Mouse (Mus musculus): ENCODE data around the gene Galnt14. TPM values are rescaled to one million over a fixed set of nuclear protein-coding genes. Genes with fewer than 3 reads are reported as not detected.

The Galnt14 gene
- 1.8 and 3.8 TPM in 2 replicates for polyA plus RNA-seq (2016; fragmentation: Nextera tagmentation; extraction: Ambion mirVana)

DNA sequence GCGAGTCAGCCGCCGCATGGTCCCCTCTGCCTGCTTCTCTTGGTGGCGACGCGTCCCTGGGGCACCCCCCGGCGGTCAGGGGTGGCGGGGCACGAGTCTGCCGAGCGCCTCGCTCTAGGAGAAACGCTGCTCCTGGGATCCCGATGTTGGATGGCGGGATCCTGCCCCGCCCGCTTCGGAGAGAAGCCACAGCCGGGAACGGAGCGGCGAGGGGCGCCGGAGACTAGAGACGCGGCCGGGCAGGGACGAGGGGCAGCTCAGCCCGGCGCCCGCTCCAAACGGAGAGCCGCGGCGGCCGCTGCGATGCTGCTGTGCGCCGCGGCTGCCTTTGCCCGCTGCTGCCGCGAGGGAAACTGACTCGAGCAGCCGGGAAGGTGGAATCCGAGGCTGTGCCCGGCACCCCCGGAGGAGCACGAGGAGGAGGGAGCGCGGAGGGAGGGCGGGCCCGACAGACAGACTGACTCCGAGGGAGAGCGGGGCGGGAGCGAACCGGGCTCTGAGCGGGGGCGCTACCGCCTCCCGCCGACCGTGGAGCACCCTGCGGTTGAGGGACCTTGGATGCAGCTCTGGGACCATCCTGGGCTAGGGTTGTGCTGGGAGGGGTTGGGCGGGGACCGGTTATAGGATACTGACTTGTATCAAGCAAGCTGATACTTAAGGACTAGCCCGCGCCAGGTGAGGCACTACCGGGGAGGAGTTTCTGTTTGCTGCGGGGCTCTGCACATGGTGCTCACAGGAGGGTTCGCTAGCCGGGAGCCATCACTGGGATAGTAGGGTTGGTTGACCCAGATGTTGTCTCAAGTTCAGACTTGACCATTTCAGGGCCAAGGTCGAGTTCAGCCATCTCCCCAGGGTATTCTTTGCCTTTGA is at the start of gene Galnt14:
TSS of gene Galnt14 (minus strand) at position 412 of the 870 bp plus-strand sequence.
- DNase-seq (ENCODE audit: low spot score) = peak; percentile 72
- WGBS = under 1% methylated on average over 74 of the region's 75 CpGs
- peak within 1 kb of the TSS; percentile 68 for H3K4me3 ChIP-seq
- peaks cover 35% of the 10 kb centered on the region for H3K4me1 ChIP-seq
- peaks cover 61% of the 10 kb centered on the region for H3K27me3 ChIP-seq (ENCODE audit: low read depth, poor library complexity, severe bottlenecking)
- H3K27ac ChIP-seq (replicated peaks) = peak within 1 kb of the TSS; percentile 76
- no peaks in the 10 kb centered on the region for H3K9me3 ChIP-seq (replicated peaks)
- H3K36me3 ChIP-seq = no peaks in the 10 kb centered on the region

DNA sequence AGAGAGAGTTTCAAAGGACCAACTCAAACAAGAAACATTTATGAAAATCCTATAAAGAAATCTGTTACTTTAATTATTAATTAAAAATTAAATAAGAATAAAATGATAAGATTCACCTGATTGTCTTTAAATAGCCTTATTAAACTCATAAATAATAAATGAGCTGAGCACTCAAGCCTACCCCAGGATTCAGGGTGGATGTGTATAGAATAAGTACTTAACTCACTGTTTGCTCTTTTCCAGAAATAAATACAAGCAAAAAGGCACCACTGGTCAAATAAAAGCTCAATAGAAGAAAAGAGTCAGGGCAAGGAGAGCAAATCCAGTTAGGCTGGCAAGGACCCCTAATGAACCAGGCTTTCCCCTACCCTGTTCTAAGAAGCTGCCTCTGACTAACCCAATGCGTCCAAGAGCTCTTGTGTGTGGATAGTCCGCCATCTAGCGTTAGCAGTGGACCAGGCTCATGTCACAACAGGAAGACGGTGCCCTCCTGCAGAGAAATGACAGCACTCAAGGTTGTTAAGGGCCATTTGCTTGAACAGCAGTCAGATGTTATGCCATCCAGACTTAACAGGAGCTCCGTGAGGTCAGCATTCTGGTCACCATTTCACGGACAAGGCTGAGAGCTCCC is 33.5 kb upstream of the Galnt14 start:
- no peaks in the 10 kb centered on the region for H3K27me3 ChIP-seq (ENCODE audit: low read depth, poor library complexity, severe bottlenecking)
- H3K4me1 ChIP-seq = no peaks in the 10 kb centered on the region
- no peak overlapping the region for H3K4me3 ChIP-seq
- H3K27ac ChIP-seq (replicated peaks) = no peak overlapping the region
- 7% methylated on average over 6 of the region's 6 CpGs for WGBS
- no peaks in the 10 kb centered on the region for H3K36me3 ChIP-seq
- no peaks in the 10 kb centered on the region for H3K9me3 ChIP-seq (replicated peaks)
- DNase-seq (ENCODE audit: low spot score) = peak; percentile 71

DNA sequence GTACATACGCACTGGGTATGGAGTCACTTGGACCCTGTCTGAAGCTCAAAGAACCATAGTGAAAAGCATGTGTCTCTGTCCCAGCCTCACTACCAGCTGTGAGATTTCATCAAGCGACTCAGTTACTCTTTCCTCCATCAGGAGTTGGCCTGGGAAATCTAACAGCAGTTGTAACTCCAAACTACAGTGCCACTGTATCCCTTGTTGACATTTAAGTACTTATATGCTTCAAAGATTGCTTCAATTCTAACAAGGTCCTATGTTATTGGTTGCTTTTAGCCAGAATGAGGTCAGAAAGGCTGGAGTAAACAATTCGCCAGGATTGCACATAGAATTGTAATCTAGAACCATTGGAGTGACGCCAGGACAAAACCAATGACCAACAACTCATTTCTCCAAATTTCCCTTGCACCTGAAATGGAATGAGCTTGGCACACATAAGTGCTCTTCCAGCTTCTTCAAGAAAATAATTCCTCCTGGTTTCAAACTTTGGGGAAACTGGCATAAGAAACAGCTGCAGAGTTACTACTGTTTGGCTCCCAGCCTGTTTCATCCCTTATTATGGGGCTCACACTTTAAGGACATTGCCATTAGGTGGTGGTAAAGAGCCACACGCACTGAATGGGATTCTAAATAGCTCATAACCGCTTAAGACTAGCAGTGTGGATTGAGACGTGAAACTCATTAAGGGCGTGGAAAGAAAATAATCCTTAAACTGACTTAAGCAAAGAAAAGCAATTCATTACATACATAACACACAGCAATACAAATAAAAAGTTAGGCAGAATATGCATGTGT is 13.8 kb upstream of the Galnt14 start:
- DNase-seq (ENCODE audit: low spot score) = no peak
- 64% methylated on average over 8 of the region's 8 CpGs for WGBS
- Histone ChIP-seq H3K4me3 (no peak overlapping the region), H3K4me1 (no peaks in the 10 kb centered on the region), H3K27me3 (ENCODE audit: low read depth, poor library complexity, severe bottlenecking) (no peaks in the 10 kb centered on the region), H3K36me3 (no peaks in the 10 kb centered on the region), H3K9me3 (replicated peaks) (no peaks in the 10 kb centered on the region), H3K27ac (replicated peaks) (no peak overlapping the region)

DNA sequence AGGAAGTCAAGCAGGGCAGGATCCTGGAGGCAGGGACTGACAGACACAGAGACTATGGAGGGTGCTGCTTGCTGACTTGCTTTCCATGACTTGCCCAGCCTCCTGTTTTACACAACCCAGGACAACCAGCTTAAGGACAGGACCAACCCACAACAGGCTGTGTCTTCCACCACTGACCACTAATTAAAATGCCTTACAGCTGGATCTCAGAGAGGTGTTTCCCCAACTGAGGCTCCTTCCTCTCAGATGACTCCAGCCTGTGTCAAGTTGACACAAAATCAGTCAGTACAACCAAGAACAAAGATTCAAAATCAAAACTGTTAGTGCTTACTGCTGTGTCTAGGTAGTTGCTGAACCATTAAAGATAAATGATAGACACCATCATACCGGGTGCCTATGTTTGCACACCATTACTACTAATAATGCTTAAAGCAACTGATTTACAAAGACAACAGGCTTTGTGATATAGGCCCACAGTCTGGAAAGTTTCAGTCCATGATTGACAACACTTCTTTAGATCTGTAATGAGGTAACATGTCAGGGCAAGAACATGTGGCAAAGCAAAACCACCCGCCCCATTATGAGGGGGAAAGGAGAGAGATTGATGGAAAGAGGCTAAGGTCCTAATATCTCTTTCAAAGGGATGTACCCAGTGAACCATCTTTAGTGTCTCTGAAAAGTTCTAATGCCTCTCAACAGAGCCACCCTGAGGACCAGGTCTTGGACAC is 8.9 kb upstream of the Galnt14 start:
- WGBS = 92% methylated on average over 2 of the region's 2 CpGs
- no peak for DNase-seq (ENCODE audit: low spot score)
- H3K36me3 ChIP-seq = no peaks in the 10 kb centered on the region
- peaks cover 14% of the 10 kb centered on the region for H3K4me1 ChIP-seq
- H3K4me3 ChIP-seq = no peak overlapping the region
- H3K9me3 ChIP-seq (replicated peaks) = no peaks in the 10 kb centered on the region
- peaks cover under 1% of the 10 kb centered on the region; the same call in 1 of the 2 replicates for H3K27me3 ChIP-seq (ENCODE audit: low read depth, poor library complexity, severe bottlenecking)
- no peak overlapping the region for H3K27ac ChIP-seq (replicated peaks)

DNA sequence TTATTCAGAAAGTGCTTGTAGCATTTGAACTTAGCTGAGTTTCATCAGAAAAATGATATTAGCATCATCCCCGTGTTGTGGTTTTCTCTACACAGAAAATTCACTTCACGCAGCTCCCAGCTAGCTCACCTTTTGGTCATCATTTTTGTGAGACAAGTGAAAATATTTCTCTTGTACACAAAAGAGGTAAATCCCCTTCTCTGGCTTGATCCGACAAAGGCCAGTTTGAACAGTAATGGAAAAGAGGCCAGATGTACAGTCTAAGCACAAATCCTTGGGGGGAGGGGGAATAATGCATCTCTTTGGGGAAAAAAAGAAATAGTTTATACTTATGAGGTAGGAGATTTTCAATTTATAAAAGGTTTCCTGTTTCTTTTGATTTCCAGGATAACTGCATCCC is 6.4 kb upstream of the Galnt14 start:
- Histone ChIP-seq H3K4me3 (no peak overlapping the region), H3K9me3 (replicated peaks) (no peaks in the 10 kb centered on the region), H3K36me3 (no peaks in the 10 kb centered on the region), H3K4me1 (peaks cover 26% of the 10 kb centered on the region), H3K27me3 (ENCODE audit: low read depth, poor library complexity, severe bottlenecking) (peaks cover 23% of the 10 kb centered on the region), H3K27ac (replicated peaks) (no peak overlapping the region)
- WGBS = 77% methylated on average over 3 of the region's 3 CpGs
- no peak for DNase-seq (ENCODE audit: low spot score)

DNA sequence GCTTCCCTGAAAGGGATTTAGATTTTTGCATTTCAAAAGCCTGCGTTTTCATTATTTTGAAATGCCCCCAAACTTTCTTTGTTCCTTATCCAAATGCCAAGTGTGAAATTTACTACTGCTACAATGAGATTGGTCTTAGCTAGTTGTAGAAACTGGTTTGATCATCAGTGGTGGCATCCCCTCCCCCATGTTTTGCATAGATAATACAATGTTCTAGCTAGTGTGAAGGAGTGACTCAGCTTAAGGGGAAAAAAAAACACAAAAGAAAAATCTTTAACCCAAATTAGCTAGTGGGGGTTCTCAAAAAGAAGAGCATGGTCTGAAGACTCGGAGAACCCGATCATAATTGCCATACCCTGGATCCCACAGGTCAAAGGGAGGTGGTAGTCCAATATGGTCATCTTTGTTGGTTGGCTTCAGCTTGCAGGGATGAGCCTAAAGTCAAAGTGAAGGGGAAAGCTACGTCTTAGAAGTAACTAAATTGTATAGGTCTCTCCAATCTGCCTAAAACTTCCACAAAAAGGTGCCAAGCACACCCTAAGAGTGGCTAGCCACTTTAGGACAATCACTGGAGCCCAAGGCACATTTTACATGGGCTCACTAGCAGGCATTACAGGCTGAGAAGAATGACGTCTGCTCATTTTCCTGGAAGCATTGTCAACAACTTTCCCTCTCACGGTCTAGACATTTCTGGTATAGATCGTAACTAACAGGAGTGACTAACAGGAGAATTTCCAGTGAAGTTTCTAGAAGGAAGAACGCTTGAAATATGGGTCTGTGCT is 4.4 kb upstream of the Galnt14 start:
- Histone ChIP-seq H3K9me3 (replicated peaks) (no peaks in the 10 kb centered on the region), H3K27me3 (ENCODE audit: low read depth, poor library complexity, severe bottlenecking) (peaks cover 42% of the 10 kb centered on the region), H3K27ac (replicated peaks) (no peak overlapping the region), H3K4me3 (no peak overlapping the region), H3K4me1 (peaks cover 37% of the 10 kb centered on the region), H3K36me3 (no peaks in the 10 kb centered on the region)
- no peak for DNase-seq (ENCODE audit: low spot score)
- 88% methylated on average over 8 of the region's 8 CpGs for WGBS

DNA sequence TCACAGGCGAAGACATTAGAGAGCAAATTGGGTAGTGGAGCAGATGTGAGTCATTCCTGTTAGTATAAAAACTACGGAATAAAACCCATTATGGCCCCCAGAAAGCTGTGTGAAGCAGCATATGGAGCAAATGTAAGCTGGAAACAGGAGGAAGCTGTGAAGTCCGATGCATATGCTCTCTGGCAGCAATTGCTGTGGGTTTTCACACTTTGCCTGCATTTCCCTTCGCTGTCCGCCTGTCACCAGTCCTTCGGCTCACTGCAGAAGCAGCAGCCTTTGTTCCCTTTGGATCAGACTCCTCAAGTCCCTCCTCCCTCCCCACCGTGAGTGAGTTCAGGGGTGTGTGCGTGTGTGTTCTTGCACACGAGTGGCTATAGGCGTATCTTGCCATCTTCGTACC is 3.1 kb upstream of the Galnt14 start:
- Histone ChIP-seq H3K9me3 (replicated peaks) (no peaks in the 10 kb centered on the region), H3K4me3 (no peak overlapping the region), H3K27ac (replicated peaks) (no peak overlapping the region; the same call in 1 of the 2 replicates), H3K4me1 (peaks cover 44% of the 10 kb centered on the region), H3K27me3 (ENCODE audit: low read depth, poor library complexity, severe bottlenecking) (peaks cover 55% of the 10 kb centered on the region), H3K36me3 (no peaks in the 10 kb centered on the region)
- DNase-seq (ENCODE audit: low spot score) = no peak
- 52% methylated on average over 11 of the region's 11 CpGs for WGBS

DNA sequence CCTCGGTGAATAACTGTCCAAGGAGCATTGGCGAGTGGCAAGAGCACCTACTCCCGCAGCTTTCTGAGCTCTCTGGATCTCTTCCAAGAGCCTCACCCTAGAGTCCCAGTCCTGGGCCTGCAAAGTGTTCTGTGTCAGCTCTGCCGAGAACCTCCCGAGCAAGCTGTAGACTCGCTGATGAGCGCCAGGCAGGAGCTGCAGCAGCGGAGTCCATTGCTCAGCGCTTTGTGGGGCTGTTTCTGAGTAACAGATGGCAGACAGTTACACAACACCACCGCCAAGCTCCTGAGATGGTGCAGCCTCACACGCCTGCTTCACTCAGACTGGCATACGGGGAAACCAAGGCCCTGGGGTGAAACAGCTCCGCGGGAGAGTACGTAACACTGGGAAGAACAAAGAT is 1.7 kb upstream of the Galnt14 start:
- Histone ChIP-seq H3K27ac (replicated peaks) (no peak overlapping the region), H3K27me3 (ENCODE audit: low read depth, poor library complexity, severe bottlenecking) (peaks cover 61% of the 10 kb centered on the region), H3K4me3 (no peak overlapping the region), H3K9me3 (replicated peaks) (no peaks in the 10 kb centered on the region), H3K36me3 (no peaks in the 10 kb centered on the region), H3K4me1 (peaks cover 38% of the 10 kb centered on the region)
- 86% methylated on average over 15 of the region's 15 CpGs for WGBS
- DNase-seq (ENCODE audit: low spot score) = no peak

DNA sequence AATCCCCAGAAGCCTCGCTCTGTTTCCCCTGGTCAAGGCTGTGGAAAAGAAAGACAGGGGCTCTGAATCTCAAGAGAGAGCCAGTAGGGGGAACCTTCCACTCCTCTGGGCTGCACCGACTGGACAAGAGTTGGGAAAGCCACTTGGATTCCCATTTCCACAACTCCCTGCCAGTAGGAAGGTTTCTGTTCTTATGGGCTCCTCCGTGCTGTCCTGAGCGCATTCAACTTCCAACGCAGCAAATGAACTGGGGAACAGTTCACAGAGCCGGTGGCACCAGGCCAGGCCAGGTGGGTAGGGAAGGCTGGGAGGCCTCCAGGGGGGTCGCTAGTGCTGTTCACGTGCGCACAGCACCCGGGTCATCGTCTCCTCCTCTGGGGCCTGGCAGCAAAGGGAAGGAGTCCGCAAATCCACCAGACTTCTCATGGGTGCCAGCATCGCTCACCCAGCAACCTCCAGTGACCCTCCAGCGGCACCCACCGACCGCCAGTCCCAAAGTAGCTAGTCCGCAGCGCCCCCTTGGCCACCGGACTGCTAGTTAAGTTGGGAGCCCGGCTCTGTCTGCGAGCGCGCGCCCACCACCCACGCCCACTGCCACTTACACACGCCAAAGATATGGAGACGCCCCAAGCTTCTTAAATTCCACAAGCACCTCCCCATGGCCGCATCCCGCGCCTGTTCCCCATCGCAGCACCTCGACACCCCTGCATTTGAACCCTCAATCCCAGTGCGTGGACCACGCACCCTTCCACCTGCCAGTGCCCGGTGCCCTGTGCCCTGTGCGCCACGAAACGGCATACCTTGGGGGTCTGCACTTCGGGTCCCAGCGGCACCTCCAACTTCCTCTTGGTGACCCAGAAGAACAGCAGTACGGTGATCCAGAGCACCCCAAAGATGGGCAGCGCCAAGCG is 867 bp downstream of the Galnt14 start:
- Histone ChIP-seq H3K4me1 (peaks cover 32% of the 10 kb centered on the region), H3K9me3 (replicated peaks) (no peaks in the 10 kb centered on the region), H3K36me3 (no peaks in the 10 kb centered on the region), H3K4me3 (peak overlapping the region; percentile 68), H3K27me3 (ENCODE audit: low read depth, poor library complexity, severe bottlenecking) (peaks cover 61% of the 10 kb centered on the region), H3K27ac (replicated peaks) (peak overlapping the region; percentile 76)
- DNase-seq (ENCODE audit: low spot score) = peak; percentile 43
- WGBS = 2% methylated on average over 43 of the region's 43 CpGs

DNA sequence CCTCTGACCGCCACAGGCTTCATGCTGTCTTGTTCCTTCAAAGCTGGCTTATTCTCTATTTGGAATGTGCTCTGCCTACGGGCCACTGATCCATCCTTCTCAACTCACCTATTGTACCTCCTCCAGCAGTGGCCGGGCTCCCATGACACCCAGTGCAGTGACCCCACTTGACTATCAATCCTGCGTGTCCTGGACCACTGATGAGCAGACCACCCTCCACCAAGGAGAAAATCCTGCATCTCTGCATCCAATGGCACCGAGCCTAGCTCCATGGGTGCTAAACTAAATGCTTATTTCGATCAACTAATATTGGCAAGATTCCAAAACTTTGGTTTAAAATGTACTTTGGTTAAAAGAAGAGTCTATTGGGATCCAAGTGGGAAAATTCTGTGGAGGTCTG is 1.8 kb downstream of the Galnt14 start:
- no peak for DNase-seq (ENCODE audit: low spot score)
- 87% methylated on average over 6 of the region's 6 CpGs for WGBS

DNA sequence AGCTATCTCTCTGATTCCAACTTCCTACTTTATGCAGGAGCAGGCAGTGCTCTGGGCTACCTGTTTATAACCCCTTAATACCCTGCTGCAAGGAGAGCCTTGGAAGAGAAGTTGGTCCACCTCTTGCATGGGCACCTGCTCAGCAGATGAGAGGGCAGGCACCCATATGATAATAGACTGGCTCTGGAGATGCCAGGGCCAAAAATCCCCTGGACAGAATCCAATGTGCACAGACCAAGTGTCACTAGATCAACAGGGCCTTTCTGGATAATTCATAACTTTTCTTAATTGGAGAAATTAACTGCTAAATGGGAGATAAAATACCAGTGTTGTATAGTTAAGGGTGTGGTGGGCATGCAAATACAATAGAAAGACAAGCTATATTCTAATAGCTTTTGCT is 6.7 kb downstream of the Galnt14 start:
- Histone ChIP-seq H3K4me3 (no peak overlapping the region), H3K27ac (replicated peaks) (no peak overlapping the region), H3K36me3 (no peaks in the 10 kb centered on the region), H3K9me3 (replicated peaks) (no peaks in the 10 kb centered on the region), H3K4me1 (peaks cover 8% of the 10 kb centered on the region), H3K27me3 (ENCODE audit: low read depth, poor library complexity, severe bottlenecking) (peaks cover 8% of the 10 kb centered on the region)
- DNase-seq (ENCODE audit: low spot score) = no peak

More for the DNA sequence above, 1.8 kb downstream of the Galnt14 start:
- peaks cover 23% of the 10 kb centered on the region for H3K4me1 ChIP-seq
- no peak overlapping the region for H3K4me3 ChIP-seq
- no peaks in the 10 kb centered on the region for H3K9me3 ChIP-seq (replicated peaks)
- peaks cover 56% of the 10 kb centered on the region for H3K27me3 ChIP-seq (ENCODE audit: low read depth, poor library complexity, severe bottlenecking)
- no peaks in the 10 kb centered on the region for H3K36me3 ChIP-seq
- no peak overlapping the region for H3K27ac ChIP-seq (replicated peaks)

All from midbrain, embryonic 10.5 days (tissue).